ENCODE assay signal across 9 mouse cellular contexts in genomic region chr3:38884919-38885418, GRCm38 (mm10). TPM values are rescaled to one million over a fixed set of nuclear protein-coding genes. Genes with fewer than 3 reads are reported as not detected.
DNase-seq lines count a peak whose midpoint lies in the region; ATAC-seq lines count a peak whose summit lies in the region.
"Had no signal": no experiment of that assay in that cellular context is flagged by ENCODE, and none has a peak within 500 bp of the region (broad histone marks: within the 10 kb centered on the region; RNA-seq: fewer than 3 reads in every experiment).

No protein-coding gene starts in this region.

- H3K27ac ChIP-seq in limb, embryonic 10.5 days, result peak overlapping the region; percentile 96
- peak overlapping the region; percentile 98 for H3K27ac ChIP-seq in neural tube, embryonic 13.5 days (replicated peaks)

- peaks cover 32% of the 10 kb centered on the region for H3K27me3 ChIP-seq in limb, embryonic 10.5 days (ENCODE audit: low read depth, poor library complexity, severe bottlenecking)
- H3K27me3 ChIP-seq in neural tube, embryonic 13.5 days, result no peaks in the 10 kb centered on the region

- H3K9ac ChIP-seq in neural tube, embryonic 13.5 days, result peak overlapping the region; percentile 96

- ATAC-seq in neural tube, embryonic 13.5 days (ENCODE audit: low read depth), result peak; percentile 45
- ATAC-seq in cerebellum, adult (ENCODE audit: insufficient number of reproducible peaks, low FRiP score, low TSS enrichment), result no peak

- peak; percentile 85 for DNase-seq in heart, adult 11 months
- no peak for DNase-seq in heart, adult 9 months (ENCODE audit: low spot score in 2 of 2)
- peak; percentile 7 for DNase-seq in urinary bladder, postnatal 25 days (ENCODE audit: low spot score)
- DNase-seq in urinary bladder, postnatal 10 days (ENCODE audit: low spot score), result no peak
- DNase-seq in gastrocnemius, postnatal 4 days (ENCODE audit: low spot score in 2 of 2), result peak; percentile 23 to 57
- DNase-seq in limb, embryonic 10.5 days (ENCODE audit: low spot score), result peak; percentile 84

- H3K4me2 ChIP-seq in neural tube, embryonic 13.5 days, result peak overlapping the region; percentile 88

- peak overlapping the region; percentile 83 for H3K4me3 ChIP-seq in limb, embryonic 10.5 days
- H3K4me3 ChIP-seq in neural tube, embryonic 13.5 days, result peak overlapping the region; percentile 93

- H3K9me3 ChIP-seq in limb, embryonic 10.5 days (replicated peaks), result no peaks in the 10 kb centered on the region
- no peaks in the 10 kb centered on the region for H3K9me3 ChIP-seq in neural tube, embryonic 13.5 days

- peaks cover 21% of the 10 kb centered on the region for H3K36me3 ChIP-seq in limb, embryonic 10.5 days
- peaks cover 19% of the 10 kb centered on the region for H3K36me3 ChIP-seq in neural tube, embryonic 13.5 days
- H3K36me3 ChIP-seq: G1E had no signal

- H3K4me1 ChIP-seq in limb, embryonic 10.5 days, result peaks cover 36% of the 10 kb centered on the region
- H3K4me1 ChIP-seq in neural tube, embryonic 13.5 days (replicated peaks), result peaks cover 32% of the 10 kb centered on the region

- WGBS in limb, embryonic 10.5 days, result under 1% methylated on average over 24 of the region's 24 CpGs
- whole genome bisulfite sequencing in neural tube, embryonic 13.5 days, result 0% methylated on average over 24 of the region's 24 CpGs

RNA-seq across cellular contexts. Expression of gene Fat4, which starts 1.8 kb away (rescaled TPM):
- 10 to 100 TPM; 40.2 to 40.9 TPM for total RNA-seq in gastrocnemius, postnatal 4 days (2021)
- 2.7 and 6.6 TPM in 2 replicates for polyA plus RNA-seq in limb, embryonic 10.5 days (2016; fragmentation: Nextera tagmentation; extraction: Ambion mirVana)
- 11.5 and 13.8 TPM in 2 replicates for polyA plus RNA-seq in neural tube, embryonic 13.5 days (2015; fragmentation: Nextera tagmentation; extraction: Ambion mirVana)
- polyA plus RNA-seq: G1E had no signal

Comparison
In these comparisons a context has a peak if more than half of its experiments do, and no peak if none do; other contexts are left out.
1. DNase-seq: peak in heart, adult 11 months (single experiment), urinary bladder, postnatal 25 days (single experiment), gastrocnemius, postnatal 4 days (2 of 2) and limb, embryonic 10.5 days (single experiment); none in heart, adult 9 months (0 of 2) and urinary bladder, postnatal 10 days (single experiment).